Mouse (Mus musculus): Measurements from ENCODE around the gene Zfhx3.

- no peak for TF ChIP-seq CTCF (IDR thresholded peaks at IDR 0.05; ENCODE audit: control insufficient read depth, insufficient read depth, low read length)
- no peak for TF ChIP-seq POLR2A (IDR thresholded peaks at IDR 0.05; ENCODE audit: borderline replicate concordance, control insufficient read depth, low read depth, low read length)
Measured at GRCm38 (mm10) chr8:108061972-108062371, 119.5 kb downstream of the Zfhx3 start.
